Mouse (Mus musculus) liver, postnatal 0 days (tissue): ENCODE measurements around the gene C1ra.

ENCODE experiments used
- CTCF ChIP-seq: sonication (generic); IDR thresholded peaks from 2 replicates; pipeline ENCODE4 v1.5.1; 2016; ENCODE audit warnings: antibody characterized with exemption, low read depth
- EP300 ChIP-seq: IDR thresholded peaks from 2 replicates; pipeline ENCODE4 v1.6.1; 2016; ENCODE audit warnings: antibody characterized with exemption, low read depth, mild to moderate bottlenecking

GRCm38 (mm10) chr6:124484851-124485250, 27.4 kb upstream of the C1ra start:
- TF ChIP-seq CTCF (no peak), EP300 (no peak)
